Mouse (Mus musculus): Measurements from ENCODE around the gene L3mbtl2. TPM values are rescaled to one million over a fixed set of nuclear protein-coding genes. Genes with fewer than 3 reads are reported as not detected.

L3mbtl2 gene
- polyA plus RNA-seq, 1 experiment from 2014 or later: 20.7 TPM

Other genes starting within 250 kb of the L3mbtl2 start
- 507 and 527 TPM in 2 replicates for gene Rbx1, start 197.6 kb upstream of the L3mbtl2 start, polyA plus RNA-seq (2015; fragmentation: Nextera tagmentation; extraction: Ambion mirVana)
- 20.6 and 21.1 TPM in 2 replicates for gene Ep300, start 78.5 kb upstream of the L3mbtl2 start, polyA plus RNA-seq (2015; fragmentation: Nextera tagmentation; extraction: Ambion mirVana)
- 10.3 and 10.4 TPM in 2 replicates for gene Chadl, start 33.4 kb downstream of the L3mbtl2 start, polyA plus RNA-seq (2015; fragmentation: Nextera tagmentation; extraction: Ambion mirVana)
- gene Zc3h7b, start 81.2 kb downstream of the L3mbtl2 start, polyA plus RNA-seq (2015; fragmentation: Nextera tagmentation; extraction: Ambion mirVana): 35.4 and 45.7 TPM in 2 replicates
- gene Rangap1, start 81.6 kb downstream of the L3mbtl2 start, polyA plus RNA-seq (2015; fragmentation: Nextera tagmentation; extraction: Ambion mirVana): 103 and 116 TPM in 2 replicates
- 29.4 and 30.3 TPM in 2 replicates for gene Tef, start 138.5 kb downstream of the L3mbtl2 start, polyA plus RNA-seq (2015; fragmentation: Nextera tagmentation; extraction: Ambion mirVana)
- gene Tob2, start 194.9 kb downstream of the L3mbtl2 start, polyA plus RNA-seq (2015; fragmentation: Nextera tagmentation; extraction: Ambion mirVana): 25.6 and 26.7 TPM in 2 replicates
- 164 and 172 TPM in 2 replicates for gene Phf5a, start 208.0 kb downstream of the L3mbtl2 start, polyA plus RNA-seq (2015; fragmentation: Nextera tagmentation; extraction: Ambion mirVana)
- gene Aco2, start 208.4 kb downstream of the L3mbtl2 start, polyA plus RNA-seq (2015; fragmentation: Nextera tagmentation; extraction: Ambion mirVana): 148 and 151 TPM in 2 replicates

Measured in embryonic facial prominence, embryonic 13.5 days (tissue).